Mouse (Mus musculus) liver, postnatal 0 days (tissue): ENCODE data around the gene Hist1h3c.

Source experiments
- CTCF ChIP-seq: sonication (generic); IDR thresholded peaks from 2 replicates; pipeline ENCODE4 v1.5.1; 2016; ENCODE audit warnings: antibody characterized with exemption, low read depth
- EP300 ChIP-seq: IDR thresholded peaks from 2 replicates; pipeline ENCODE4 v1.6.1; 2016; ENCODE audit warnings: antibody characterized with exemption, low read depth, mild to moderate bottlenecking

DNA sequence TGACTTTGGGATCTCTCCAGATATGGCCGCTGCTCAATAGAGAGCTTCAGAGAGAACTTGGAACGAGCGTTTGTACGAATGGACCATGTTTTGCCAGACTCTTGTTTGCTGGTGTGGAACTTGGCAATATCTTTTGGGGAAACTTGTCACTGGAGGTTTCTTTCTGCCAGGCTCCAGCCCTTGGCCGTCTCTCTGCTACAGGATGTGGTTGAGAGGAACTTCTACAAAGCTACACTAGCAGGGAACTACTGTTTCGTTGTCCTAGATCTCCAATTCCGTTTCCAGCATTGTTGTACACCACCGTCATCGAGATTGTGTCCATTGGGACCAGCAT, 16.2 kb downstream of the Hist1h3c start:
- TF ChIP-seq EP300, result no peak
- TF ChIP-seq CTCF, result no peak
